Mouse (Mus musculus) brain, embryonic 14.5 days (tissue): Measurements from ENCODE around the gene Gm4981. TPM values are rescaled to one million over a fixed set of nuclear protein-coding genes. Genes with fewer than 3 reads are reported as not detected.

ENCODE experiments used
- DNase-seq: peaks from one replicate; pipeline ENCODE4 v3.0.0-alpha.2; 2011; ENCODE audit warnings: low read depth
- CTCF ChIP-seq: fragments of 200-500 bp; IDR thresholded peaks from 2 replicates; pipeline ENCODE4 v1.5.1; 2012; ENCODE audit warnings: inconsistent platforms, mild to moderate bottlenecking, moderate library complexity, borderline replicate concordance; ENCODE audit not compliant: insufficient read depth, insufficient read length; ENCODE audit errors: extremely low read depth
- POLR2A ChIP-seq: fragments of 200-500 bp; IDR thresholded peaks from 2 replicates; pipeline ENCODE4 v1.6.1; 2012; ENCODE audit warnings: mild to moderate bottlenecking, inconsistent platforms, borderline replicate concordance; ENCODE audit not compliant: poor library complexity, insufficient read depth, insufficient read length, severe bottlenecking; ENCODE audit errors: extremely low read depth
- polyA plus RNA-seq: library from polyadenylated mRNA; depleted of rRNA; stranded (reverse); fragments of >200 nt; gene quantifications from 2 replicates; pipeline ENCODE4 v1.2.3, GENCODE M21; 2012; rRNA removed

The Gm4981 gene
- polyA plus RNA-seq, 1 experiment, result not detected

DNA sequence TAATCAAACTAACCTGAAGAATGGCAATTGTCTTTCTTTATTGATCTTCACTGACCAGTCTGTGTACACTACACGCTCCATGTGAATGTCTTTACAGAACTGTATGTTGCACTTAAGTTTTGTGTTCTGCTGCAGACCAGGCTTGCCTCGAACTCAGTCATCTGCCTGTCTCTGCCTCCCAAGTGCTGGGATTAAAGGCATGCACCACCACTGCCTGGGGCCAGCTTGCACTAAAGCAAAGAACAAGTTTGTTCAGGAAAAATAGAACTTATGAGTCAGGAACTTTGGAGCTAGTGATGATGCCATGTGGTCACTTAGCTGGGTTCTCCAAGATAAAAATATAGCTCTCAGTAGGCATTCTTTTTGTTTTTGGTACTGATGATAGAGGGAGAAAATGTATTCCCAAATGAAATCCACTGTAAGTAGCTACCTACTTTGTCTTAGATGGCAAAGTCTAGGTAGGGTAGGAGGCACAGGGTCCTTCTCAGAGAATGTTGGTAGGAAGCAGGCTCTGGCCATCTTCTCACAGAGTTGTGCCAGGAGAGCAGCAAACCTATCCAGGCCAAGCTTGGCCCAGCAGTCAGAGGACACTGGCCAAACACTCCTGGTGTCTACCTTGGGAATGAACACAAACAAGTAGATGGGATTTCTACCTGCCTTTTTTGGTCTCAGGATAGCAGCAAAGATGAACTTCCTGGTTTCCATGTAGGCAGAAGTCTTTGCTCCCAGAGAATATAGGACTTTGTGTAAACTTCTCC is 26.6 kb downstream of the Gm4981 start:
- no peak for DNase-seq
- TF ChIP-seq CTCF, result no peak
- TF ChIP-seq POLR2A, result no peak

DNA sequence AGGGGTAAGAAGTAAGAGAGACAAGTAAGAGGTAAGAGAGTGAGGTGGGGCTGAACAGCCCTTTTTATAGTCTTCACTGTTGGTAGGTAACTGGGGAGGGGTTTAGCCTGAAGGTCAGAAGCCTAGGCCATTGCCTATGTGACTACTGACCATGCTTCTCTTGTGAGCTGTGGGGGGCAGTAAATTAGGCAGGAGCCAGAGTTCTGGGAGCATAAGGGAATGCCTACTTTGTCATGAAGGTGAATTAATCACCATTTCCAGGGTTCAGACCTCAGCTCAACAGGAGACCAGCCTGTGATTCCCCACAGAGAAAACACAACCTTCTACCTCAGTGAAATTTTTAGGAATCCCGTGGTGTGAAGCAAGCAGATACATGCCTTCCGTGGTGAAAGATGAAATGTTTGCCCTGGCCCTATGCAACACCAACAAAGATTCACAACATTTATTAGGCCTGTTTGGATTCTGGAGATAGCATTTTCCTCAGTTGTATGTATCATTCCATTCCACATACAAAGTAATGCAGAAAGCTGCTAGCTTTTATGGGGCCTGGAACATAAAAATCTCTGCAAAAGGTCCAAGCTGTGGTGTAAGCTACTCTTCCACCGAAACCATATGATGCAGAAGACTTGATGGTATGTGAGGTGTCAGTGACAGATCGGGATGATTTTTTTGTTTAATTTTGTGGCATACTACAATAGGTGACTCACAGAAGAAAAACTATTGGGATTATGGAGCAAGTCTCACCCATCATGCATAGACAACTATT is 29.7 kb downstream of the Gm4981 start:
- DNase-seq, result no peak
- TF ChIP-seq CTCF (no peak), POLR2A (no peak)

DNA sequence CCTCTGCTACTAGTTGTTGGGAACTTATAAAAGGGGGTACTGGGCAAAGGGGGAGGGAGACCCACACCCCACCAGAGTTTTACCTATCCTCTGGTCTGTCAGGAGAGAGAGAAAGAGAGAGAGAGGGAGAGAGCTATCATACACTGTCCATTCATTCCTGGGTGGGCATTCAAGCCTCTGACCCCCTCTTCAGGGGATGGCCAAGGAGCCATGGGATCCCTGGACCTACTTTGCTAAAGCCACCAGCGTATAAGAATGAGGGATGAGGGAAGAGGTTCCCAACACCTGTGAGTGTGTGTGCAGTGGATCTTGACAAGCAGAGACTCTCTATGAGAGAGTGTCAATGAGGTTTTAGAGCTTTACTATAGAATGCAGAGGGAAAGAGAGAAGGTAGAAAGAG is 30.5 kb downstream of the Gm4981 start:
- DNase-seq, result no peak
- TF ChIP-seq POLR2A (no peak), CTCF (no peak)

Other genes starting within 250 kb of the Gm4981 start
- not detected in 2 replicates for gene AW822073, start 11.8 kb downstream of the Gm4981 start, polyA plus RNA-seq
- gene Duxf3, start 4.0 kb downstream of the Gm4981 start, polyA plus RNA-seq, result not detected in 2 replicates
- gene Gcc2, start 18.8 kb upstream of the Gm4981 start, polyA plus RNA-seq, result 37.9 and 45.7 TPM in 2 replicates
- gene Lims1, start 86.8 kb upstream of the Gm4981 start, polyA plus RNA-seq, result 22.7 and 25.1 TPM in 2 replicates
- gene Ranbp2, start 210.2 kb upstream of the Gm4981 start, polyA plus RNA-seq, result 9.8 and 15.7 TPM in 2 replicates